Mouse (Mus musculus) ES-E14 (cell line): ENCODE measurements around the gene Gm5460.

Source experiments
- CHD2 ChIP-seq: IDR thresholded peaks from 2 replicates; pipeline ENCODE4 v1.6.1; 2014; ENCODE audit warnings: mild to moderate bottlenecking, low read depth, low read length, inconsistent platforms
- HCFC1 ChIP-seq: IDR thresholded peaks from 2 replicates; pipeline ENCODE4 v1.6.1; 2012; ENCODE audit warnings: low read length, inconsistent platforms, borderline replicate concordance; ENCODE audit not compliant: insufficient read depth
- MAFK ChIP-seq: IDR thresholded peaks from 2 replicates; pipeline ENCODE4 v1.6.1; 2014; ENCODE audit warnings: mild to moderate bottlenecking, low read depth, low read length, inconsistent platforms; ENCODE audit not compliant: insufficient read depth
- ZC3H11A ChIP-seq: IDR thresholded peaks from 2 replicates; pipeline ENCODE4 v1.6.1; 2012; ENCODE audit warnings: low read depth, mild to moderate bottlenecking, inconsistent platforms, low read length, borderline replicate concordance

DNA sequence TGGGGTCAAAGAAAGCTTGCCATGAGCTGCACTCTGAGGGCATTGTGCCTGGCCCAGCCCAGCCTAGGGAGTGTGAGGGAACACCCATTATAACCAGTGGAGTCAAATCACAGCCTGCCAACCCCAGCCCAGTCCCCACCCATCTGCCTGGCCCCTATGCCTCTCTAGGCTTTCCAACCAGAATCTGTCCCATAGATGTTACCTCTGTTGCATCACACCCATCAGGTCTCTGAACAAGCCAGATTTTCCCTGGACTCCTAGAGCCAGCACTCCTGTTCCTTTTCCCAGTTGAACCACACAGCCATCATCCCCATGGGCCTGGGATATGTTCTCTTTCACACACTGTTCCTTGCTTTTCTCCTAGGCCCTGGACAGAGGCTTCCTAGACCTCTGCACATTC is 15.1 kb upstream of the Gm5460 start:
- TF ChIP-seq MAFK (no peak), HCFC1 (no peak), CHD2 (no peak), ZC3H11A (no peak)
